Mouse (Mus musculus) skeletal muscle tissue, adult 2 months (tissue): ENCODE results near the gene Gm20604.

Experiments used
- DNase-seq: peaks from one replicate; pipeline ENCODE4 v3.0.0-alpha.2; 2012; ENCODE audit warnings: low read depth, low spot score

The Gm20604 gene

DNA sequence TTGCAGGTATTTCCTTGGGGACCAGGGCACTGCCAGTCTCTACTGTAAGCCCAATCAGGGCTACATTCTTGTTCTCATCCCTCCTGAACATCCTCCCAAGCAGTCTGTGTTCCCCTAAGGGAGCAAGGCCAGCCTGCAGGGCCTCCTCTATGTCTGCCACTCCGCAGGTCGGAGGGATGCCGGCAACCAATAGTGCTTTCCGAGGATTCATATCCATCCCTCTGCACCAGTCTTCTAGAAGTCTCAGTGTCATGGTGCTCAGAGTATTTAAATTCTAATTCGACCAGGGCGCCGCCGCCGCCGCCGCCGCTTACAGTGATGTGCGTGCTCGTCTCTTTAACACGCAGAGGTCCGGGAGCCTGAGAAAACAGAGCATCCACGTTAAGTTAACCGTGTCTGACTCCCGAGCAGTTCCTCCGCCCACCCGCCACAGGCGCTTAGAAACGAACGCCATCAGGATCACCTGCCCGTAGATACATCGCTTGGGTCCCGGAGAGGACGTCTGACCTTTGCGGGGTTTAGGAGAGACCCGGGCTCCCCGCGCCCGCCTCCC lies 15.4 kb downstream of the Gm20604 start:
- no peak for DNase-seq

DNA sequence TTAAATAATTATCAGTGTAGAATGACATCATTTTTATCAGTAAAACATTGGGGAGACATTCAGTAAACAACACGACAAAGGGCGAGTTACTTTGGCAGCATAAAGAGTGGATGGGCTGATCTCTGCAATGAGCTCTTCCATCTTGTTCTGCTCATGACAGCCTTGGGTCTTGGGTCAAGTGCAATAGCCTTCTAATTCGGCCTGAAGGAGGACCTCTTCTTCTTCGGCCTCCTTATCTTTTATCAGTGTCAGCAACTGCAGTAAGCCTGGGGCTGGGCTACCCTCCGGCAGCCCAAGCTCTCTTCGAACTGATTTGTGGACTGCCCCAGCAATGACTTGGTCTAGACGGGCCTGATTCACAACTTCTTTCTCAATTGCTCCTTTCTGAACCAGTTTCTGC lies 16.4 kb downstream of the Gm20604 start:
- DNase-seq = no peak

DNA sequence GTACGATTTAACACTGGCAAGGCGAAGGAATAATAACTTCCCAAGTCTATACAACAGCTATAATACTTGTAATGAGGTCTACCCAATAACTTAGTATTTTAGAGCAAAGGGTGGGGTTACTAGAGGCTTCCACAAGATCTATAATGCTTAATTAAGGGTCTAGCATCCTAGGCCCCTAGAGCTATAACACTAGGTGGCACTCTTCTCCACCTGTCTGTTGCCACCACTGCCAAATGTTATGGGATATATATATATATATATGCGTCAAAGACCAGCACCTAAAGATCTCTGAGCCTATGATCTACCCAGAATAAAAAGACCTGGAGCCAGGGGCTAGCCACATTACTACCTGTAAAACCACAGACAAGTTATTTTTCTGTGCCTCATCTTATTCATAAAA lies 18.2 kb downstream of the Gm20604 start:
- no peak for DNase-seq

DNA sequence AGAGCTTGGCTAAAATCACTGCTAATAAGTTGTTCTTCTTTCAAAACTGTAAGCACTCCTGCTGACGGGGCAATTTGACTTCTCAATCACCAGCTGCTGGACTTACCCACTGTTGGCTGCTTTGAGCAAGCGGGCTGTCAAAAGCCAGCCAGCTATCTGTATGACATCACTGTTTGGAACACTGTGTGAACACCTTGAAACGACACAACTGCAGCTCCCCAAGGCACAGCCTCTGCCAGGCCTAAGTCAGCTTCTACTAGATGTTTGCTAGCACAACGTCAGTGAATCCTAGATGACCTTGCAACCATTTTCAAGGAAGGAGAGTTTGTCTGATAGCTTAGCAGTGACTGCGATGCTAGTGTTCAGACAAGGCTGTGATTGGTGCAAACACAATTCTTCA lies 19.4 kb downstream of the Gm20604 start:
- no peak for DNase-seq

DNA sequence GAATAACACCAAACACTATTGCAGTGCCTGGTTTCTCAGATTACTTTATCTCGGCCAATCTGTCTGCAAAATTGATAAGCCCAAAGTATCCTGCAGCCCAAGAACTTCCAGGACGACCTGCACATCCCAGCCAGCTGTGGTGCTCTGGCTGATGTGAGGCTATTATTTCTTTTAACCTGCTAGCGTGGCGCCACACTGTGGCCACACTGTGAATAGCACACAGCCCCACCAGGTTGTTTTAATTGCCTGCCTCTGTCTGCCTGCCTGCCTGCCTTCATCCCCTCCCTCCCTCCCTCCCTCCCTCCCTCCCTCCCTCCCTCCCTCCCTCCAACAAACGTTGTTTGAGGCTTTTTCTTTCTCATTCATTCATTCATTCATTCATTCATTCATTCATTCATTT lies 25.1 kb downstream of the Gm20604 start:
- DNase-seq = no peak

DNA sequence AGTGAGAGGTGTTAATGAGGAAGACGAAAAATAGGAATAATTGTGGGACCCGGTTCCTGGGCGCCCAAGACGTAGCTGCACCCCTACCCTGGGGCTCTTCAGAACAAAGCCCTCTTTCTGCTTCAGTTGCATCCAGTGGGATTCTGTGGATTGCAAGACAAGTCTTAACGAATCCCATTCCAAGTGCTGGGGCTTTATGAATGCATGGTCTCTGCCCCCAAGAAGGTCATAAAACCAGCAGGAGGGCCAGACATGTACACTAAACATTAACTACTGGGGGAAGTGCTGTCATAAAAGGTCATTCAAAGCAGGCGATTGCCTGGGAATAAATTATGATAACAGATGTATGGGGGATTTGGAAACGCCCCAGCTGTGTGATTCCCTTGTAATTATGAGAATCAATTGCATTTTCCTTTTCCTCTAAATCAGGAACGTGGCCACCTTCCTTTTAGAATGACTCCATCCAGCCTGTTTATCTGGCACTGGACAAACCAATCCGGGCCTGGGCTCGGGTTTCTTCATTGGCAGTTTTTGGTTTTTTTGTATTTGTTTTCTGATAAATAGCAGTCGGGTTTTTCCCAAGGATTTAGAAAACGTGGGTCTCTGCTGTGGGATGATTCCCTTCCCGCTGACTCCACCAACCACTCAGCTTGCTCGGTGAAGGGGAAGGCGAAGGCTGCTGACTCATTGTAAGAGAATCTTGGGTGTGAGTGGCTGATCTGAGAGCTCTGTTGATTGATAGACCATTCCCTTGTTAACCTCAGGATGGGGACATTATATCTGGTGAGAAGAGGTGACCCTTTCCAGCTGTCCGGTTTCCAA lies 27.5 kb downstream of the Gm20604 start:
- DNase-seq = no peak

DNA sequence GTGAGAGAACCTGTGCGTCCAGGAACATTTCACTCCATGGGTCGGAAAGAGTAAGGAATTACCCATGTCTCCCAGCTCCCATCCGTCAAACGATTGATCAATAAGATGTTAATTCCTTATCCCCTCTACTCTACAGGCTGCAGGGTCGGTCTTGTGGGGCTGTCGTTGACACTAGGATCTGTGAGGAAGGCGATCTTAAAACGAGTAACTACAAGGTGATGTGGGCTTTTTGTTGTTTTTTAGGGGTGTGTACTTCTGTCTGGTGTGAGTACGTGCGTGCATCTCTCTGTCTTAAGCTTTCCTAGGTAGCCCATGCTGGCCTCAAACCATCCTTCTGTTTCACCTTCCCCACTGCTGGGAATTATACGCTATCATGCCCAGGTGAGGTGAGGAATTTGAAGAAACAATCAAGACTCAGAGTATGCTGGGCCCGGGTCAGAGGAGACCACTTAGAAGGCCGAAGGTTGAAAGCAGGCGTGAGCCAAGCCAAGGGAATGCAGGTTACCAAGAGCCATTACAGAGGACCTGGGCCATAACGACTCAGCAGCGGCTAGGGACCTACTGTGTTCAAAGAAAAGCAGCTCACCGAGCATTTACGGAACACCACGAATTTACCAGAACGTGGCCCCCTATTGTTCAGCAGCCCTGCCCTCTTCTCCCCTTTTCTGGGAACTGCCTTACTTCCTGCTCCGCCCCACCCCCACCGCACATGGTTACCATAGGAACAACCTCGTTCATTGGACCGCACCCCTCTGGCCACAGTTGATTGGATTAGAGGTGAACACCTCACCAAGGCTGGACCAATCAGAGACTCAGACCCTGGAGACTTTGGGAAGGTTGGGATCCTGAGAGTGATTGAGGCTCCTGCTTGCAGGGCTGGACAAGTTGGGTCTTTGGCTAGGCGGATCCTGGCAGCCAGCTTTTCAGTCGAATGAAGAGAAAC lies 28.3 kb downstream of the Gm20604 start:
- DNase-seq = no peak

DNA sequence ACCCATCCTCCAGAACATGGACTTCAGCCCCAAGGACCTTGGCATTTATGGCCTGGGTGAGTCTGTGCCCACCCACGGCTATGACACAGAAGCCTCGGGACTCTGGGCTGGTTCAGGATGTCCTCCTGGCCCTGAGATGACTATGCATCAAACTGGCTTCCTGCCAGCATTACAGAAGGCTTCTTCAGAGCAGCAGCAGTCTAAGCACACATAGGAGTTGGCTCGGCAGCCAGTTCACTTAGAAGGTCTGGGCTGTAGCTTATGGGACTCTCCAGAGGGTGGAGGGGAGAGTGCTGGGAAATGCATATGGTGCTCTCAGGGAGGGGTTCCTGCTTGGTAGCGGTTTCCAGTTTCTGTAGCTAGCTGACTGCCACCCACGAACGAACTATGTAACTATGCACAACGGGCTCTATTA lies 32.7 kb downstream of the Gm20604 start:
- DNase-seq = no peak

DNA sequence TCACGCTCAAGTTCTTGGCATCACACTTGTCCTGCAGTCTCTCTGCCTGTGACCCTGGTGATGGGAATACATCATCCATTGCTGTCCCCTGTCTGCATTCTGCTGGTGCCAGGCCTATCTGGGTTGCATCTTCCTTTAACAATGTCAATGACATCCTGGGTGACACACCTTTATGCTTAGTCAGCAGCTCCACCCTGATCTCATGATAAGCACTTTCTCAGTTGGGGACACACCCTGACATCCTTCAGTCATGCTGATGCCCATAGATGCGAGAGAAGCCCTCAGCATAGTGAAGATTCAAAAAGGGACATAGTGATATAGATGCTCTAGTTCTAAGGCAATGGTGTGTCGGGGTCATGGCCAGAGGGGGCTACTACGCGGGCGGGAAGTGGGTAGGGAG lies 33.3 kb downstream of the Gm20604 start:
- no peak for DNase-seq

DNA sequence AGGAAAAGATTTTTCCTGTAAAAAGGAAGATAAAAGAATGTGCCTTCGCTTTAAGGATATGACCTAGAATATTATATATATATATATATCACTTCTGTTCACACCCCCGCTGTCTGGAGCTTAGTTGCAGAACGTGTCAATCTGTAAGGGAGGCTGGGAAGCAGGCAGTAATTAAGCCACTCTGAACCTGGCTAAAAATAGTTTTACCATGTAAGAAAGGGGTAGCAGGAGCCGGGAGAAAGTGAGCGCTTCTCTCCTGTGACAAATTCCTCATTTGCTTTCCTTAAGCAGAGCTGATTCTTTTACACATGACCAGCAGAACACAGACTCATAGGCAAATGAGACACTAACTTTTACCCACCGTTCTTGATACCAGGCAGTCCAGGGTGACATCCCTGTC lies 34.6 kb downstream of the Gm20604 start:
- DNase-seq = no peak

DNA sequence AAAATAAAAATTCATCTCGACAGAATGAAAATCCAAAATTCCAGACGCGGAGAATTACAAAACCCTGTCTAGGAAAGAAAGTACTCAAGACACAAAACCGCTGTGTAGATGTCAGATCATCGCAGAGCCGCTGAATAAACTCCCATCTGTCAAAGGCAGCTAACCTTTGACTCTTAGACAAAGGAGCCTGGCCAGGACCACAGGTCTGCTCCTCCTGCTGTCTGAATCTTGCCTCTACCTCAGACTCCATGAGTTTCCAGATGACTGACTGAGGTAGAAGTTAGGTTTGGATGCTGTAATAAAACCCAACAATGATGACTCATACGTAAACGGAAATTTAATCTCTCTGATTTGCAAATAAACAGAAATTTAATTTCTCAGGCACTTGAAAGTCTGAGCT lies 35.5 kb downstream of the Gm20604 start:
- no peak for DNase-seq

DNA sequence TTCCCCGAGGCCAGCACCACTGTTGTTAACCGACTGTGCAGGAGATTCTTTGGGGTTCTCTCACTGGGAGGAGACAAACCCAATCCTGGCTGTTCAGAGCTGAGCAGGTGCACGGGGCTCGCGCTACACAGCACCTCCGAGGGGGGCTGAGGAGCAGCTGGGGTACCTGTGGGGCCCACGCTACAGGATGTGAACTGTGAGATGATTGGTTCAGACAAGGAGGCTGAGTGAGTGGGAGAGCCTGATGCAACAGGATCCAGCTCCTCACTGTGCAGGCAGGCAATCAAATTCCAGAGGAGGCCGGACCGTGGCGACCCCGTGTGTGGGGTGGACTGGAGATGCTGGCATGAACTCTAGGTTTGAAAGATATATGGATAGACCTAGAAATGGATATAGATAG lies 36.0 kb downstream of the Gm20604 start:
- no peak for DNase-seq

DNA sequence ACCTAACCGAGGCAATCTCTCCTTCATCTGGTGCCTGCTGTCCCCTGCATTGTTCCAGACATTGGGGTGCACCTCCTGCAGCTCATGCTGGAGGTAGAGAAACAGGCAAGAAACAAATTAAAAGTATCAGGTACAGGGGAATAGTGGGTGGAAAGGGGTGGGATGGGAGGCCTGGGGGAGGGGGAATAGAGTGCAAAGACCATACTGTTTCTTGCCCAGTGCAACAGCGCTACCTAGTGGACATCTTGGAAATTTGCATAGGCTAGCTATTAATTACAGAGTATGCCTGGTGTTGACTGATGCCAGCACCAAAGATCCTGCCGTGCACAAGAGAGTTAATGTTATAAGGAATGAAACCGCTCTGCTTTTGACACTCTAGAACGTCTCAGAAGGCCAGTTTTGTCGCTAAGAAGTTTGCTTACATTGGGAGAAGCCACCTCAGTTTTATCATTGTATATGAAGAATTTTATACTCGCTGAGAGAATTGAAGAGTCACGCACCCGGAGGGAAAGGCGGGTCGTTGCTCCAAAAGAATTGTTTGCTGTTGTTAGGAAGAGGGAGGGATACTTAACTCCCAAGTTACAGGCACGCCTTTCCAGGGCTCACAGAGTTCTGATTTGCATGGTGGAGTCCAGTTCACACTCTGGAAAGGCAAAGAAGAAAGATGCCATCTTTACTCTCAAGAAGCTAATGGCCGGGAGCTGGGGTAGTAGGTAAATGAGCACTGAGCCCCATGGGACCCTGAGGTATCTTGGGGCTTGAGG lies 38.7 kb downstream of the Gm20604 start:
- no peak for DNase-seq

DNA sequence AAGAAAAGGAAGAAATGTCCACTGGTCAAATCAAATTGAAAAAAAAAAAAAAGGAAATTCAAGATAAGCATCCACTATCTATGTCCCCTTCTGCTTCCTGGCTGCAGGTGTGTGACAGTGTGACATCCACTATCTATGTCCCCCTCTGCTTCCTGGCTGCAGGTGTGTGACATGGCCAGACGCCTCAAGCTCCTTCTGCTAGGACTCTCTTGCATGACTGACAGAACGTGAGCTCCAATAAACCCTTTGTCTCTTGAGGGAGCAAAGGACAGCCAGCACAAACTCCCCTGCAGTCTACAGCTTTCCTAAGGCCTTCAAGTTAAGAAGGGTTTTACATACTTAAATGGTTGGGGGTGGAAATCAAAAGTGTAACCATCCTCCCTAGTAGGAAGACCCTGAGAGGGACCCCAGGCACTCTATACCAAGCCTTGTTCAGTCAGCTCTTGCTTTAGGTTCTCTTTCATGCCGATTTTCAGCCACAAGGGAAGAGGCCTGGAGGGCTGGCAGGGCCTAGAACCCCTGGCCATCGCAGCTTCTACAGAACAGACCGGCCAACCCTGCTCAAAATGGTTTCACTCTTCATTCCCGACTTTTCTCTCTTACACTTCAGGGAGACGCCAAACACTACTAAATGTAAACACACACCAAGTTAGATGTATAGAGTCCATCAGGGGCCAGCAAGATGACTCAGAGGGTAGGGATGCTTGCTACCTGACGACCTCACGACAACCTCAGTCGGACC lies 43.6 kb downstream of the Gm20604 start:
- DNase-seq = no peak

DNA sequence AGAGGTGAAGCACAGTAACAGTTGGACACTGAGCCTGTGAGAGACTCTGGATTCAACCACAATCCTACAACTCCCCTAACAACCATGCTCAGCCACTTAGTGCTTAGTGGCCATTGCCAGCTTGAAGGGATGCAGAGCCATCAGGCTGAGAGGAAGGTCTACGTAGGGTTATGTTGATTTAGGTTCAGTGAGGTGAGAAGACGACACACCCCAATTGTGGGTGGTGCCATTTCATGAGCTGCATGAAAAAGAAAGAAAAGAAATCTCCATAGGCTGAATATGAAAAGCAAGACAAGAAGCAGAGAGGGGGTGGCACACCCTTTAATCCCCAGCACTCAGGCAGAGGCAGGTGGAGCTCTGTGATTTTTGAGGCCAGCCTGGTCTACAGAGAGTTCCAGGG lies 44.4 kb downstream of the Gm20604 start:
- DNase-seq = no peak

DNA sequence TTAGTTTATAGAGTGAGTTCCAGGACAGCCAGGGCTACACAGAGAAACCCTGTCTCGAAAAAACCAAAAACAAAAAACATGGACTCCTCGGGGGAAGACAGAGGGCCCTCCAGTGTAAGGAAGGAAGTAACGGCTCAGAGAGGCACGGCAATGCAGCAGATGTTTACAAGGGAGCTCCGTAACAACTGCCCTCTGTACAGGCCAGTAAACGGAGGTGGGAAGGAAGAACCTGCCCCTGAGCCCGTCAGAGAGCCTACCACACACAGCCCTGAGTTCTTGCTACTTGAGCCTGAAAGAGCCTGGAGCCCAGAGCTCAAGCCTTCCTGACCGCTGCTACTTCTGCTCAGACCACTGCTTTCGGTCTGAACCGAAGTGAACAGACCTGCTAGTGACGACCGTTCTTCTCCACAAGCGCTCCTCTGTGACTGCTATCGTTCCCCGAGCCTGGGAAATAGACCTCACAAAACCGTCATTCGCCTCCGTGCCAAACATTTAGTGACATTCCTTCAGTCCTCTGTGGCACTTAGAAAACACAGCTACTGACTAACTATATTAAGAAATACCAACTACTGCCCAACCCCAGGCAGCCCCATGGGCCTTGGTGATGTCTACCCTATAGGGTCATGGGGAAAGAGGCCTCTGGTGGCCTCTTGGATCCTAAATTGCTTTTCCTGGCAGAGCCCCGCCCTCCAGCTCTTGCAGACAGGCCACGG lies 45.2 kb downstream of the Gm20604 start:
- no peak for DNase-seq

DNA sequence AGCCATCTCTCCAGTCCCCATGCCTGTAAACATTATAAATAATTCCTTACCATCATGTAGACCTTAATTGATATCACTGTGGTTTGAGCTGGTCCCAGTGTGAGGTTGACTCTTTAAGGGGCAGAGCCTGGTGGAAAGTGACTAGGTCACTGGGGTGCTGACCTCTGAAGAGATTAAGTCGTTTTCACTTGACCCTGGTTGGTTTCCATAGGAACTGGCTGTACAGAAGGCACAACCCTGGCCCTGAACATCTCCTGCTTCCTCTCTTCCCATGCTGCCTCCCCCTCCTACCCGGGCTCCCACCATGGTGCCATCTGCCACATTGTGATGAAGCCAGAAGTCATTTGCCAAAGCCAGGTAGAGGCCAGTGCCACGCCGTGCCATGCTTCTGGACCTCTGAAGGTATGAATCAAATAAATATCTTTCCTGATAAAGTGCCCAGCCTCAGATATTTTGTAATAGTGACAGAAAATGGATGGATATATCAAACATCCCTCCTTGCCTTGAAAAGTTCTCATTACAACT lies 47.6 kb downstream of the Gm20604 start:
- no peak for DNase-seq

DNA sequence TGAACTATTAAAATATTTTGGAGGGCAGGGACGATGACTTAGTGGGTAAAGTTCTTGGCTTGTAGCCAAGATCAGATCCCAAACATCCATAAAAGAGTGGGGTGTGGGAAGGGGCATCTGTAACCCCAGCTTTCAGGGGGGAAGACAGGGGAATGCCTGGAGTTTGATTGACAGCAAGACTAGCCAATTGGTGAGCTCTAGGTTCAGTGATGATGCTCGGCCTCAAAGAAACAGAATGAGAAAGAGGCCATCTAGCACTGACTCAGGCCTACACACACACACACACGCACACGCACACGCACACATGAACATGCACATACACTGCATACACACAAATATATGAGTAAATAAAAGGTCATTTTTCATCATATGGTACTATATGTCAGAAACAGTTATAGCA lies 48.6 kb downstream of the Gm20604 start:
- no peak for DNase-seq

DNA sequence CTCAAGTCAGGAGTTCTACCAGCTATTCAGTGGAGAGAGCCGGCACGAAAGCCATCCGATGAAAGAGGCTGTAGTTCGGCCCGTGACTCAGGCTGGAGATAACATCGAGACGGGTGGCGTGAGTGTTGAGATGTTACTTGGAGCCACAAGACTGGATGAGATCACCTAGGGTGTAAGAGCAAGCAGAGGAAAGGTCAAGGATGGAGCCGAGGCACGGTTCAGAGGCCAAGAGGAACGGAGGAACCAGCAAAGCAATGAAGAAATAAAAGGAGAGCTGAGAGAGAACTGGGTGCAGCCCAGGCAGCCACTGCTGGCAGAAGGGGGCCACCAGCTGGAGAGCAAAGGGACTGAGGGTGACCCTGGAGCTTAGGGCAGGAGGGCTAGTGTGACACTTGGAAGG lies 50.3 kb downstream of the Gm20604 start:
- DNase-seq = no peak

DNA sequence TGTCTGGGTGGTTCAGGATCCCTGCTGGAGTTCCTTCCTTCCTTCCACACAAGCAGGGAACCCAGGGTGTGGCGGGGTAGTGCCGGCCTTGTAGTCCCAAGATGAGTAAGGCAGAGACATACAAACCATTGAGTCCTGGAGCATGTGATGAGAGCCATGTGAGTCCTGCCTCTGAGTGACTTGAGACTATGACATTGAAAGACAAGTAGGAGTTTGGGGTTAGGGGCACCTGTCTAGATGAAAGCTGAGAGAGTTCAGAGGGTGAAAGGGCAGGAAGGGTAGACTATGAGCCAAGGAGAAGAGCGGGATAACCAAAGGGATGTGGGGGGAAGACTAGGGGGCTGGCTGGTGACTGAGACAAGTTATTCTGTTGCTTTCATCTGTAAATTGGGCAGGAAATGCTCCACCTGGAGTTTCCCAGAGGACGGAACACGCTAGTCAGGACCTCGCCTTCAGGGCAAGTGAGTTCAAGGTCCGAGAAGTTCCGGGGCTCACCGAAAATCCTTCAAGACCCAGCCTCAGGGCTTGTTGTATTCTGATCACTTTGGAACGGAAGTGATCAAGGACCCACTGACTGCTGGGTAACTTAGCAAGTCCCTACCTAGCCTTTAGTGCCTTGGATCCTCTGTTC lies 51.5 kb downstream of the Gm20604 start:
- DNase-seq = no peak
